Mouse (Mus musculus): ENCODE data around the gene BC051019. TPM values are rescaled to one million over a fixed set of nuclear protein-coding genes. Genes with fewer than 3 reads are reported as not detected.

Gene BC051019
- polyA plus RNA-seq, 1 experiment, result not detected

DNA sequence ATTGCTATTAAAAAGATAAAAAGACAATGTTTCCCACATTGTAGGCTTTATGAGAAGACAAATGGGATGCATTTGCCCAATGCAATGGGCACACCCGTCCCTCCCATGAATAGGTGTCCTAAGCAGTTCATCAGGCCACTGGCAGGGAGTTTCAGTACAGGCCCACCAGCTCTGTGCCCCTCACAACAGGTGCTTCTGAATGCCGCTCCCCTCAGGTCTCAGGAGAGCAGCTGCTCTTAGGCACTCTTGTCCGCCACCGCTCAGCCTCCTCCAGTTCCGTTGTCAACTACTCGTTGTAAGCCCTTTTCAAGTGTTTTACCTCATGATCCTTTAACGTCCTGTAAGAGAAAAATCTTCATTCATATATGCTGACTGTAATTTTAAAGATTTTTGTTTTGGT is 11.5 kb downstream of the BC051019 start:
- Histone ChIP-seq H3K27me3 (replicated peaks) (peaks cover 6% of the 10 kb centered on the region), H3K4me3 (replicated peaks) (no peak overlapping the region), H3K36me3 (replicated peaks; ENCODE audit: low read length) (peaks cover 61% of the 10 kb centered on the region), H3K9me3 (no peaks in the 10 kb centered on the region), H3K4me1 (peaks cover 26% of the 10 kb centered on the region)
- TF ChIP-seq GATA1 (IDR thresholded peaks at IDR 0.05; ENCODE audit: borderline replicate concordance, low read length) (no peak), FLI1 (IDR thresholded peaks at IDR 0.05; ENCODE audit: low read length) (no peak)

DNA sequence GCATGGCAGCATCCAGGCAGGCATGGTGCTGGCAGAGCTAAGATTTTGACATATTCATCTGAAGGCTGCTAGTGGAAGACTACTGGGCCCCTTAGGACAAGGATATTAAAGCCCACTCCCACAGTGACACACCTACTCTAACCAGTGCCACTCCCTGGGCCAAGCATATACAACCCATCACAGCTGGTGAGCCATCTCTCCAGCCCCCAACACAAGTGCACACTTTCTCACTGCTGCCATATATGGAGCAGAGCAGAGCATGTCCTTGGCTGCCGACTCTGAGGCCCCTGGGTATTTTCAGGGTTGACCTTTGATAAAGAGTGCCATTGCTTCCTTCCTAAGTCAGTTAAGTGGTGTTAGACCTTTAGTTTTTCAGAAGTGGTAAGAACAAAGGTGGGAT is 13.6 kb downstream of the BC051019 start:
- no peaks in the 10 kb centered on the region for H3K27me3 ChIP-seq (replicated peaks)
- no peak for TF ChIP-seq FLI1 (IDR thresholded peaks at IDR 0.05; ENCODE audit: low read length)
- no peak for TF ChIP-seq GATA1 (IDR thresholded peaks at IDR 0.05; ENCODE audit: borderline replicate concordance, low read length)
- no peaks in the 10 kb centered on the region for H3K9me3 ChIP-seq
- peaks cover 69% of the 10 kb centered on the region for H3K36me3 ChIP-seq (replicated peaks; ENCODE audit: low read length)
- H3K4me3 ChIP-seq (replicated peaks), result no peak overlapping the region
- peaks cover 46% of the 10 kb centered on the region for H3K4me1 ChIP-seq

DNA sequence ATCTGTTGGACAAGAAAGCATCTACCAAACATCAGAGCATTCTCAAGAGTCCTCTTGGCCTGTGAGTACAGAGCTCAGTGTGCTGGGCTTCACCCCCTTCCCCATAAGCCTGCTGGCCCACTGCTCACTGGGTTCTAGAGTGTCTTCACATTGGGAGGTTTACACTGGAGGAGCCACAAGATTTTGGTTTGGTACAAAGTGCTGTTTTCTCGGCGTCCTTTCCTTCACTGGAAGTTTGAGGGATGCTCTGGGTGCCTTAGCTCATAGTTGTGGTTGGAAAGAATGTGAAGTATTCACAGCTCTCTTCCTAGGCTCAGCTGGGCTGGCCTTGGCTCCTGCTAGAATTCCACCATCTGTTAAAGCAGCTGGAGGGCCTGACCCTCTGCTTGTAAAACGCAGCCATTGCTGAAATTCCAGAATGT is 14.7 kb downstream of the BC051019 start:
- H3K4me3 ChIP-seq (replicated peaks), result no peak overlapping the region
- no peaks in the 10 kb centered on the region for H3K27me3 ChIP-seq (replicated peaks)
- peaks cover 72% of the 10 kb centered on the region for H3K36me3 ChIP-seq (replicated peaks; ENCODE audit: low read length)
- no peaks in the 10 kb centered on the region for H3K9me3 ChIP-seq
- peaks cover 57% of the 10 kb centered on the region for H3K4me1 ChIP-seq
- TF ChIP-seq FLI1 (IDR thresholded peaks at IDR 0.05; ENCODE audit: low read length), result no peak
- TF ChIP-seq GATA1 (IDR thresholded peaks at IDR 0.05; ENCODE audit: borderline replicate concordance, low read length), result no peak

DNA sequence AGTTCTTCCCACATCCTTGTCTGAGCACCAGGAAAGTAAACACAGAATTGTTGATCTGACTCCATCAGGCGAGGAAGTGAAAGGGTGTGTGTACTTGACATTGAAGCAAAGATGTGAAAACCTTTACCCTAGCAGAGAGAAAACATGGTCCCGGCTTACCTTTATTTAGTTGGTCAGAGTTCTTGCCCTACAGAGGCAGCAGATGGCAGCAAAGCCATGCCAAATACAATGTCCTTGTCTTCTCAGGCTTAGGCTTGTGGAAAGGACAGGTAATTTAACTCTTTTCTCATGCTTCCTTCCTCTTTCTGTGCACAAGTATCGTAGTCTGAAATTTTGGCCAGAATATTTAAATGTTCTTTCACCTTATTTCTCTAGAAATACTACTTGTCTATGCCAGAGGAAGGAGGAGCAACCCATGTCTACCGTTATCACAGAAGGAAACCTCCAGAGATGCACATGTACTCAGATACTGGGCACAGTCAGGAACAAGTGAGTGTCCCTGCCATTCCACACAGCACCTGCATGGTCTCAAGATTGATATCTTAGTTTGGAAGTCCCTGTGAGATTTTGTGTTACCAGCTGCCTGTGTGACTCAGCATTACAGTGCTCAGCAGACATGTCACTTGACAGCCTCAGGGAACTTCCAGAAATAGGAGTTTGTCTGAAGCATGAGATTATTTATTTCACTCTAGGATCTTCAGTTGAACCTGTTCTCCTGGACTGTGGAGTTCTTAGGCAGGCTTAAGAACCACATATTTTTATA is 16.4 kb downstream of the BC051019 start:
- TF ChIP-seq GATA1 (IDR thresholded peaks at IDR 0.05; ENCODE audit: borderline replicate concordance, low read length) (no peak), FLI1 (IDR thresholded peaks at IDR 0.05; ENCODE audit: low read length) (no peak)
- H3K27me3 ChIP-seq (replicated peaks), result no peaks in the 10 kb centered on the region
- peaks cover 57% of the 10 kb centered on the region for H3K36me3 ChIP-seq (replicated peaks; ENCODE audit: low read length)
- no peaks in the 10 kb centered on the region for H3K9me3 ChIP-seq
- H3K4me3 ChIP-seq (replicated peaks), result peak overlapping the region; percentile 81
- H3K4me1 ChIP-seq, result peaks cover 70% of the 10 kb centered on the region

DNA sequence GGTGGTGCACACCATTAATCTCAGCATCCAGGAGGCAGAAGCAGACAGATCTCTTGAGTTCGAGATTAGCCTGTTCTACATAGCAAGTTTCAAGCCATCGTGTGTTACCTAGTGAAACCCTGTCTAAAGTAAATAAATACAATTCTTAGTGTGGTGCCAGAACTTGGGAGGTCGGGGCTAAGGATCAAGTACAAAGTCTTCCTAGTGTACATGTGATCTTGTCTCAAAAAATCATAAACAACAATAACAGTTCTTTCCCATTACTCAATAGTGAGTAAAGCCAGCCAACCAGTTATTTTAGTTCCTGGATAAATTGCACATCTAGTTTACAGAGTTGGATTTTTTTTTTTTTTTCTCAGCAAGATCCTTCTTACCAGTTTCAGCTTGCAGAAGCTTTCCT is 19.2 kb downstream of the BC051019 start:
- peaks cover 68% of the 10 kb centered on the region for H3K4me1 ChIP-seq
- H3K9me3 ChIP-seq, result no peaks in the 10 kb centered on the region
- no peak for TF ChIP-seq FLI1 (IDR thresholded peaks at IDR 0.05; ENCODE audit: low read length)
- TF ChIP-seq GATA1 (IDR thresholded peaks at IDR 0.05; ENCODE audit: borderline replicate concordance, low read length), result no peak
- H3K4me3 ChIP-seq (replicated peaks), result peak overlapping the region; percentile 99
- no peaks in the 10 kb centered on the region for H3K27me3 ChIP-seq (replicated peaks)
- peaks cover 30% of the 10 kb centered on the region for H3K36me3 ChIP-seq (replicated peaks; ENCODE audit: low read length)

DNA sequence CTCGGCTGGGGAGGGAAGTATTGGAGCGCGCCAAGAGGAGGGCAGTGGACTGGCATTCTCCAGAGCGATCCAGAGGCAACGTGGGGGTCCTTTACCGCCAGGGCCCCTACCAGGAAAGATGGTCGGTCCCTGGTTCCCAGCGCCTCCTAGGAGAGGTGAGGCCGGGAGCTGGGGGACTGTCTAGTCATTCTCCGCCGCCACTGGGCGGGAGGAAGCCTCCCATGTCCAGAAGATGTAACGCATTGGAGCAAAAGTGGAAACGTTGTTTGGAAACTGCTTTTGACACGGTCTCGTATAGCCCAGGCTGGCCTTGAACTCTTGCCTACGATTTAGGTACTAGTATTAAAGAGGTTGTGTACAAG is 19.7 kb downstream of the BC051019 start:
- Histone ChIP-seq H3K9me3 (no peaks in the 10 kb centered on the region), H3K36me3 (replicated peaks; ENCODE audit: low read length) (peaks cover 25% of the 10 kb centered on the region), H3K4me3 (replicated peaks) (peak overlapping the region; percentile 99), H3K27me3 (replicated peaks) (no peaks in the 10 kb centered on the region), H3K4me1 (peaks cover 68% of the 10 kb centered on the region)
- TF ChIP-seq GATA1 (IDR thresholded peaks at IDR 0.05; ENCODE audit: borderline replicate concordance, low read length) (no peak), FLI1 (IDR thresholded peaks at IDR 0.05; ENCODE audit: low read length) (no peak)

DNA sequence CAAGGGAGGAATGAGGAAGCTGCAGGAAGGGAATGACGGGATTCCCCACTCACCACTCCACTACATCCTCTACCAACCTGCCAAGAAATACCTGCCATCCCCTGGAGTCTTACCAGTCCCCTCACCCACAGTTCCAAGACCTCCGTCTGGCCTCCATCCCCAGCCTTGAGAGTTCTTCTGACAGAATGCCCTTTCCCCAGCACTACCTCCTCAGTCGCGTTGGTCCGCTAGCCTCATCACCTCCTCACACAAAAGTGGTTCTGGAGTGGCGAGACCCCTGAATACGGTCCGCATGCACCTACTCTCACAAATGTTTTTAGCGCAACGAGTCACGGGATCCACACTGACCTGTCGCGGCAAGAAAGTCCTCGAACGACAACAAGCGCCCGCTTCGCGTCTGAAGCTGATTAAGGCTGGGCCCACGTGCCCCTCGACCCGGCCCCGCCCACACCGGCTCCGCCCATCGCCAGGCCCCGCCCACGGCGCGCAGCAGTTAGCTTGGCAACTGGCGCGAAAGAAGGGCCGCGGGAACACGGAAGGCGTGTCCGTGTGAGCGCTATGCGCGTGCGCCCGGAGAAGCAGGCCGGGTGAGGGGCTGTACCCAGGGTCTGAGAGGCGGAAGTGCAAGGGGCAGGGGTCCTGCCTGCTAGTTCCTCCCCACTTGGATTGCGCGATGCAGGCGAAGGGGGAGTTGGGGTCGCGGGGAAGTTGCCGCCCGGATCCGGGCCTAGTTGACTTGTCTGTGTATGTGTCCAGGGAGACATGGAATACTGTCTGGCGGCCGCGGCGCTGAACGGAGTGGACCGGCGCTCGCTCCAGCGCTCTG is 20.2 kb downstream of the BC051019 start, which contains the start of the genes St5 and Akip1:
St5 (minus strand) TSS at position 416 of the 826 bp plus-strand sequence.
Akip1 (plus strand) TSS at position 501 of the 826 bp plus-strand sequence.
- peaks cover 19% of the 10 kb centered on the region for H3K36me3 ChIP-seq (replicated peaks; ENCODE audit: low read length)
- peak within 1 kb of the TSS; percentile 99 for H3K4me3 ChIP-seq (replicated peaks)
- H3K4me1 ChIP-seq, result peaks cover 68% of the 10 kb centered on the region
- H3K27me3 ChIP-seq (replicated peaks), result no peaks in the 10 kb centered on the region
- no peaks in the 10 kb centered on the region for H3K9me3 ChIP-seq
- TF ChIP-seq FLI1 (IDR thresholded peaks at IDR 0.05; ENCODE audit: low read length), result no peak
- TF ChIP-seq GATA1 (IDR thresholded peaks at IDR 0.05; ENCODE audit: borderline replicate concordance, low read length), result no peak

DNA sequence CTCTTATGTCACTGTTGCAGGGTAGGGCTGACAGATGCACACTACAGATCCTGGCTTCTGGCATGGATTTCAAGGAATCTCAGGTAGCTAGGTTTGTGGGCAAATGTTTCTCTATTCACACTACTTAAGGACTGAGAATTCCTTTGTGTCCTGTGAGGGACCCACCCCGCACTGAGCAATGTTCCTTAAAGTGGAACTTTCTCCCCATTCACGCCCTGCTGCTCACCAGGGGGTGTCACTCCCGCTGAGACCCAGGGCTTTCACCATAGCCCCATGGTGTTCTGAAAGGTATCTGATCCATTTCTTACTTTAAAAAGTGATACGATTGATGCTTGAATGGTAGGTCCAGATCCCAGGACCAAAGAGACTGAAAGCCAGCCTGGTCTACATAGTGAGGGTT is 20.9 kb downstream of the BC051019 start:
- peaks cover 67% of the 10 kb centered on the region for H3K4me1 ChIP-seq
- H3K36me3 ChIP-seq (replicated peaks; ENCODE audit: low read length), result peaks cover 13% of the 10 kb centered on the region
- no peak for TF ChIP-seq FLI1 (IDR thresholded peaks at IDR 0.05; ENCODE audit: low read length)
- no peak for TF ChIP-seq GATA1 (IDR thresholded peaks at IDR 0.05; ENCODE audit: borderline replicate concordance, low read length)
- no peaks in the 10 kb centered on the region for H3K9me3 ChIP-seq
- peak overlapping the region; percentile 99 for H3K4me3 ChIP-seq (replicated peaks)
- no peaks in the 10 kb centered on the region for H3K27me3 ChIP-seq (replicated peaks)

DNA sequence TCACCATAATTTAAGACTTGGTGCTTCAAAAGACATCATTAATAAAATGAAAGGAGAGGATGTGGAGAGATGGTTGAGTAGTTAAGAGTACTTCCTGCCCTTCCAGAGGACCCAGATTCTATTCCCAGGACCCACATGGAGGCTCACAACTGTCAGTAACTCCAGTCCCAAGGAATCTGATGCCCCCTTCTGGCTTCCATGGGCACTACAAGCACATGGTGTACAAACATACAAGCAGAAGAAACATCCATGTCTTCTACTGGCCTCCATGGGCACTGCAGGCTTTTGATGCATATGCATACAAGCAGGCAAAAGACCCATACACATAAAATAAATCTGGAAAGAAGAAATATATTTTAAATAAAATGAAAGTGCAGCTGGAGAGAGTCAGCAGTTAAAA is 23.4 kb downstream of the BC051019 start:
- TF ChIP-seq FLI1 (IDR thresholded peaks at IDR 0.05; ENCODE audit: low read length), result no peak
- no peak for TF ChIP-seq GATA1 (IDR thresholded peaks at IDR 0.05; ENCODE audit: borderline replicate concordance, low read length)
- H3K4me3 ChIP-seq (replicated peaks), result no peak overlapping the region
- peaks cover 3% of the 10 kb centered on the region for H3K36me3 ChIP-seq (replicated peaks; ENCODE audit: low read length)
- H3K4me1 ChIP-seq, result peaks cover 42% of the 10 kb centered on the region
- H3K27me3 ChIP-seq (replicated peaks), result no peaks in the 10 kb centered on the region
- H3K9me3 ChIP-seq, result 0 out of 2 replicates have a peak, but pooled peaks cover 3% of the 10 kb centered on the region

DNA sequence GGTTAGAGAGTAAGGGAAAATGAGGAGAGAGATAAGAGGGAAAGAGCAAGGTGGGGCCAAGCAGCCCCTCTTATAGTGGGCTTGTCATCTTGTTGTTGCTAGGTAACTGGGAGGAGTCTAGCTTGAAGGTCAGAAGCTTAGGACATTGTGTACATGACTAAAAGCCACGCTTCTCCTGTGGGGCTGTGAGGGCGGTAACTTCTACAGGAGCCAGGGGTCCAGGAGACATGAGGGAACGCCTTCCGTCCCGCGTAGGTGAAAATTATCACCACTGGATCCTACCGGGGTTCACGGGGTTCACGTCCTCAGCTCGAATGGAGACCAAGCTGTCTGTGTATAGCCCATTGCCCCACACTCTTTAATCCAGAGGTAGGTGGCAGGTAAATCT is 28.3 kb downstream of the BC051019 start:
- no peak for TF ChIP-seq FLI1 (IDR thresholded peaks at IDR 0.05; ENCODE audit: low read length)
- no peak for TF ChIP-seq GATA1 (IDR thresholded peaks at IDR 0.05; ENCODE audit: borderline replicate concordance, low read length)
- Histone ChIP-seq H3K27me3 (replicated peaks) (peaks cover 4% of the 10 kb centered on the region), H3K9me3 (0 out of 2 replicates have a peak, but pooled peaks cover 6% of the 10 kb centered on the region), H3K4me3 (replicated peaks) (no peak overlapping the region), H3K36me3 (replicated peaks; ENCODE audit: low read length) (no peaks in the 10 kb centered on the region), H3K4me1 (peaks cover 13% of the 10 kb centered on the region)

Measured in megakaryocyte, embryonic 14.5 days (primary cell).